Mouse (Mus musculus): ENCODE data around the gene Cntnap2. TPM values are rescaled to one million over a fixed set of nuclear protein-coding genes. Genes with fewer than 3 reads are reported as not detected.

The Cntnap2 gene
- polyA plus RNA-seq, 1 experiment from 2014 or later: 4.7 TPM

- H3K4me3 ChIP-seq: no peak overlapping the region
- 58% methylated on average over 4 of the region's 4 CpGs for WGBS
- no peaks in the 10 kb centered on the region for H3K27me3 ChIP-seq
- ATAC-seq (ENCODE audit: low FRiP score, low read depth): peak; percentile 54; the same call in 1 of the 2 replicates
- no peaks in the 10 kb centered on the region for H3K36me3 ChIP-seq
- no peak overlapping the region for H3K9ac ChIP-seq
- H3K4me2 ChIP-seq (replicated peaks): no peak overlapping the region
- H3K27ac ChIP-seq: no peak overlapping the region
- no peaks in the 10 kb centered on the region for H3K4me1 ChIP-seq
- H3K9me3 ChIP-seq: no peaks in the 10 kb centered on the region
Observed at GRCm38 (mm10) chr6:45236531-45236930, 177.4 kb downstream of the Cntnap2 start.

- ATAC-seq (ENCODE audit: low FRiP score, low read depth): no peak
- no peaks in the 10 kb centered on the region for H3K9me3 ChIP-seq
- no peaks in the 10 kb centered on the region for H3K4me1 ChIP-seq
- no peak overlapping the region for H3K9ac ChIP-seq
- H3K4me2 ChIP-seq (replicated peaks): no peak overlapping the region
- H3K27ac ChIP-seq: no peak overlapping the region
- H3K4me3 ChIP-seq: no peak overlapping the region
- no peaks in the 10 kb centered on the region for H3K27me3 ChIP-seq
- no peaks in the 10 kb centered on the region for H3K36me3 ChIP-seq
Observed at GRCm38 (mm10) chr6:45238117-45238516, 179.0 kb downstream of the Cntnap2 start.

GRCm38 (mm10) chr6:45241218-45241617, 182.1 kb downstream of the Cntnap2 start:
- Histone ChIP-seq H3K27ac (no peak overlapping the region), H3K9me3 (no peaks in the 10 kb centered on the region), H3K4me3 (no peak overlapping the region), H3K4me1 (no peaks in the 10 kb centered on the region), H3K36me3 (no peaks in the 10 kb centered on the region), H3K9ac (no peak overlapping the region), H3K4me2 (replicated peaks) (no peak overlapping the region), H3K27me3 (no peaks in the 10 kb centered on the region)
- WGBS: 85% methylated on average over 1 of the region's 1 CpGs
- ATAC-seq (ENCODE audit: low FRiP score, low read depth): no peak

GRCm38 (mm10) chr6:45244680-45245079, 185.5 kb downstream of the Cntnap2 start:
- ATAC-seq (ENCODE audit: low FRiP score, low read depth): no peak
- Histone ChIP-seq H3K27me3 (no peaks in the 10 kb centered on the region), H3K4me2 (replicated peaks) (no peak overlapping the region), H3K9ac (no peak overlapping the region), H3K27ac (no peak overlapping the region), H3K9me3 (no peaks in the 10 kb centered on the region), H3K4me3 (no peak overlapping the region), H3K4me1 (no peaks in the 10 kb centered on the region), H3K36me3 (no peaks in the 10 kb centered on the region)
- 86% methylated on average over 1 of the region's 1 CpGs for WGBS

- Histone ChIP-seq H3K4me1 (no peaks in the 10 kb centered on the region), H3K36me3 (no peaks in the 10 kb centered on the region), H3K27me3 (no peaks in the 10 kb centered on the region), H3K9ac (no peak overlapping the region), H3K4me3 (no peak overlapping the region), H3K27ac (no peak overlapping the region), H3K4me2 (replicated peaks) (no peak overlapping the region), H3K9me3 (no peaks in the 10 kb centered on the region)
- WGBS: 71% methylated on average over 1 of the region's 1 CpGs
- ATAC-seq (ENCODE audit: low FRiP score, low read depth): no peak
Observed at GRCm38 (mm10) chr6:45258047-45258446, 198.9 kb downstream of the Cntnap2 start.

- no peaks in the 10 kb centered on the region for H3K9me3 ChIP-seq
- H3K4me3 ChIP-seq: no peak overlapping the region
- no peak for ATAC-seq (ENCODE audit: low FRiP score, low read depth)
Observed at GRCm38 (mm10) chr6:45271537-45271936, 212.4 kb downstream of the Cntnap2 start.

GRCm38 (mm10) chr6:45273259-45273775, 214.2 kb downstream of the Cntnap2 start:
- no peak for ATAC-seq (ENCODE audit: low FRiP score, low read depth)
- Histone ChIP-seq H3K9me3 (no peaks in the 10 kb centered on the region), H3K27ac (no peak overlapping the region), H3K36me3 (no peaks in the 10 kb centered on the region), H3K4me2 (replicated peaks) (no peak overlapping the region), H3K27me3 (no peaks in the 10 kb centered on the region), H3K4me1 (peaks cover 3% of the 10 kb centered on the region; the same call in 1 of the 2 replicates), H3K9ac (no peak overlapping the region), H3K4me3 (no peak overlapping the region)
- WGBS: 67% methylated on average over 1 of the region's 1 CpGs

More at GRCm38 (mm10) chr6:45271537-45271936, 212.4 kb downstream of the Cntnap2 start:
- peaks cover 3% of the 10 kb centered on the region; the same call in 1 of the 2 replicates for H3K4me1 ChIP-seq
- H3K27me3 ChIP-seq: no peaks in the 10 kb centered on the region
- no peak overlapping the region for H3K9ac ChIP-seq
- no peak overlapping the region for H3K27ac ChIP-seq
- no peaks in the 10 kb centered on the region for H3K36me3 ChIP-seq
- WGBS: 67% methylated on average over 2 of the region's 2 CpGs
- no peak overlapping the region for H3K4me2 ChIP-seq (replicated peaks)

GRCm38 (mm10) chr6:45290154-45290553, 231.0 kb downstream of the Cntnap2 start:
- H3K4me3 ChIP-seq: no peak overlapping the region
- H3K9ac ChIP-seq: no peak overlapping the region
- ATAC-seq (ENCODE audit: low FRiP score, low read depth): 0 out of 2 replicates have a peak, but pooled peaks have one; percentile 51
- H3K27me3 ChIP-seq: no peaks in the 10 kb centered on the region
- no peak overlapping the region for H3K4me2 ChIP-seq (replicated peaks)
- H3K27ac ChIP-seq: no peak overlapping the region
- 68% methylated on average over 1 of the region's 1 CpGs for WGBS
- no peaks in the 10 kb centered on the region for H3K9me3 ChIP-seq
- no peaks in the 10 kb centered on the region for H3K36me3 ChIP-seq
- H3K4me1 ChIP-seq: peaks cover 8% of the 10 kb centered on the region; the same call in 1 of the 2 replicates

GRCm38 (mm10) chr6:45317455-45317854, 258.3 kb downstream of the Cntnap2 start:
- no peak overlapping the region for H3K27ac ChIP-seq
- no peaks in the 10 kb centered on the region for H3K9me3 ChIP-seq
- H3K4me1 ChIP-seq: no peaks in the 10 kb centered on the region
- 71% methylated on average over 3 of the region's 3 CpGs for WGBS
- ATAC-seq (ENCODE audit: low FRiP score, low read depth): no peak
- H3K4me3 ChIP-seq: no peak overlapping the region
- H3K36me3 ChIP-seq: no peaks in the 10 kb centered on the region
- no peak overlapping the region for H3K4me2 ChIP-seq (replicated peaks)
- no peak overlapping the region for H3K9ac ChIP-seq
- H3K27me3 ChIP-seq: no peaks in the 10 kb centered on the region

GRCm38 (mm10) chr6:45323505-45323904, 264.3 kb downstream of the Cntnap2 start:
- Histone ChIP-seq H3K9ac (no peak overlapping the region), H3K9me3 (no peaks in the 10 kb centered on the region), H3K36me3 (no peaks in the 10 kb centered on the region), H3K4me1 (no peaks in the 10 kb centered on the region), H3K27me3 (no peaks in the 10 kb centered on the region), H3K4me3 (no peak overlapping the region), H3K4me2 (replicated peaks) (no peak overlapping the region), H3K27ac (no peak overlapping the region)
- no peak for ATAC-seq (ENCODE audit: low FRiP score, low read depth)
- 1% methylated on average over 2 of the region's 2 CpGs for WGBS

- Histone ChIP-seq H3K4me3 (no peak overlapping the region), H3K9me3 (no peaks in the 10 kb centered on the region), H3K9ac (no peak overlapping the region), H3K36me3 (no peaks in the 10 kb centered on the region), H3K4me1 (no peaks in the 10 kb centered on the region), H3K27ac (no peak overlapping the region), H3K4me2 (replicated peaks) (no peak overlapping the region), H3K27me3 (no peaks in the 10 kb centered on the region)
- 90% methylated on average over 3 of the region's 3 CpGs for WGBS
- no peak for ATAC-seq (ENCODE audit: low FRiP score, low read depth)
Observed at GRCm38 (mm10) chr6:45327952-45328485, 268.9 kb downstream of the Cntnap2 start.

- Histone ChIP-seq H3K27ac (no peak overlapping the region), H3K4me2 (replicated peaks) (no peak overlapping the region), H3K4me1 (no peaks in the 10 kb centered on the region), H3K27me3 (no peaks in the 10 kb centered on the region), H3K9me3 (no peaks in the 10 kb centered on the region), H3K9ac (no peak overlapping the region), H3K4me3 (no peak overlapping the region), H3K36me3 (no peaks in the 10 kb centered on the region)
- ATAC-seq (ENCODE audit: low FRiP score, low read depth): no peak
- WGBS: 72% methylated on average over 2 of the region's 2 CpGs
Observed at GRCm38 (mm10) chr6:45345396-45345795, 286.2 kb downstream of the Cntnap2 start.

GRCm38 (mm10) chr6:45345953-45346352, 286.8 kb downstream of the Cntnap2 start:
- H3K9me3 ChIP-seq: no peaks in the 10 kb centered on the region
- no peaks in the 10 kb centered on the region for H3K4me1 ChIP-seq
- H3K27ac ChIP-seq: no peak overlapping the region
- no peak for ATAC-seq (ENCODE audit: low FRiP score, low read depth)
- no peak overlapping the region for H3K4me3 ChIP-seq
- H3K4me2 ChIP-seq (replicated peaks): no peak overlapping the region
- no peaks in the 10 kb centered on the region for H3K36me3 ChIP-seq
- no peaks in the 10 kb centered on the region for H3K27me3 ChIP-seq
- H3K9ac ChIP-seq: no peak overlapping the region
